Mouse (Mus musculus): ENCODE data around the gene Olfr876.
"Not testable (repeated sequence)": the region's sequence is repeated elsewhere in the genome, so short reads cannot be mapped to it uniquely, and the experiment has no call there.

Olfr876 gene

GRCm38 (mm10) chr9:37802731-37803130, at the start of gene Olfr876:
Olfr876 (plus strand) TSS chr9:37803031.
- DNase-seq (ENCODE audit: low spot score in 2 of 2) = no peak

GRCm38 (mm10) chr9:37761728-37762127, 41.1 kb upstream of the Olfr876 start:
- no peak for DNase-seq (ENCODE audit: low spot score in 2 of 2)

GRCm38 (mm10) chr9:37762541-37762940, 40.3 kb upstream of the Olfr876 start:
- DNase-seq (ENCODE audit: low spot score in 2 of 2) = no peak

- DNase-seq (ENCODE audit: low spot score in 2 of 2) = no peak
Observed at GRCm38 (mm10) chr9:37770661-37771060, 32.2 kb upstream of the Olfr876 start.

GRCm38 (mm10) chr9:37771759-37772158, 31.1 kb upstream of the Olfr876 start, which contains the start of gene Olfr875:
Olfr875 (plus strand) TSS chr9:37771857.
- no peak for DNase-seq (ENCODE audit: low spot score in 2 of 2)

GRCm38 (mm10) chr9:37782766-37783260, 20.0 kb upstream of the Olfr876 start:
- DNase-seq (ENCODE audit: low spot score in 2 of 2) = peak; percentile 9 to 20

- not testable (repeated sequence) for DNase-seq (ENCODE audit: low spot score in 2 of 2)
Observed at GRCm38 (mm10) chr9:37783394-37784387, 19.1 kb upstream of the Olfr876 start.

- no peak for DNase-seq (ENCODE audit: low spot score in 2 of 2)
Observed at GRCm38 (mm10) chr9:37786411-37786810, 16.4 kb upstream of the Olfr876 start.

- DNase-seq (ENCODE audit: low spot score in 2 of 2) = no peak
Observed at GRCm38 (mm10) chr9:37802055-37802454, 776 bp upstream of the Olfr876 start.

- no peak for DNase-seq (ENCODE audit: low spot score in 2 of 2)
Observed at GRCm38 (mm10) chr9:37807235-37807634, 4.4 kb downstream of the Olfr876 start.

GRCm38 (mm10) chr9:37808456-37808855, 5.6 kb downstream of the Olfr876 start:
- DNase-seq (ENCODE audit: low spot score in 2 of 2) = no peak

GRCm38 (mm10) chr9:37808976-37809375, 6.1 kb downstream of the Olfr876 start:
- no peak for DNase-seq (ENCODE audit: low spot score in 2 of 2)

GRCm38 (mm10) chr9:37814696-37815095, 11.9 kb downstream of the Olfr876 start:
- no peak for DNase-seq (ENCODE audit: low spot score in 2 of 2)

GRCm38 (mm10) chr9:37829881-37830280, 27.1 kb downstream of the Olfr876 start:
- DNase-seq (ENCODE audit: low spot score in 2 of 2) = no peak

- DNase-seq (ENCODE audit: low spot score in 2 of 2) = no peak
Observed at GRCm38 (mm10) chr9:37833341-37833740, 30.5 kb downstream of the Olfr876 start.

GRCm38 (mm10) chr9:37849267-37849666, 46.4 kb downstream of the Olfr876 start:
- no peak for DNase-seq (ENCODE audit: low spot score in 2 of 2)

- DNase-seq (ENCODE audit: low spot score in 2 of 2) = no peak
Observed at GRCm38 (mm10) chr9:37853969-37854368, 51.1 kb downstream of the Olfr876 start, which contains the start of gene Olfr877. Olfr877 (plus strand) TSS chr9:37854269.
